Mouse (Mus musculus) CH12.LX (cell line): ENCODE results near the gene Dlx2.

Source experiments
- CTCF ChIP-seq, 2 experiments: IDR thresholded peaks in 1 of 2; conservative IDR thresholded peaks in 1 of 2; 2 replicates each; pipeline ENCODE4 v1.5.1; 2011 to 2012; ENCODE audit warnings: low read depth in 2 of 2, low read length in 2 of 2, improper control_type of control experiment in 1 of 2, inconsistent platforms in 1 of 2, mild to moderate bottlenecking in 1 of 2, moderate library complexity in 1 of 2
- GABPA ChIP-seq: IDR thresholded peaks from 2 replicates; pipeline ENCODE4 v1.6.1; 2012; ENCODE audit warnings: low read depth, low read length, improper control_type of control experiment, inconsistent platforms; ENCODE audit not compliant: insufficient replicate concordance
- UBTF ChIP-seq: IDR thresholded peaks from 2 replicates; pipeline ENCODE4 v1.6.1; 2012; ENCODE audit warnings: low read depth, mild to moderate bottlenecking, inconsistent platforms, low read length, improper control_type of control experiment, moderate library complexity
- USF1 ChIP-seq: IDR thresholded peaks from 2 replicates; pipeline ENCODE4 v1.6.1; 2014; ENCODE audit warnings: low read depth, mild to moderate bottlenecking, inconsistent platforms, low read length, improper control_type of control experiment

- TF ChIP-seq CTCF (conservative IDR thresholded peaks at IDR 0.05 in 1 of 2, IDR thresholded peaks at IDR 0.05 in 1 of 2; ENCODE audit: low read depth in 2 of 2, low read length in 2 of 2) (no peak), USF1 (no peak), GABPA (no peak), UBTF (no peak)
Observed at GRCm38 (mm10) chr2:71542816-71543301, 3.7 kb downstream of the Dlx2 start.
